Mouse (Mus musculus): ENCODE results near the gene Pim1. TPM values are rescaled to one million over a fixed set of nuclear protein-coding genes. Genes with fewer than 3 reads are reported as not detected.

Gene Pim1
- polyA plus RNA-seq, 1 experiment: 76.6 TPM

- Histone ChIP-seq H3K9me3 (ENCODE audit: control insufficient read depth, low read length) (peaks cover 2% of the 10 kb centered on the region), H3K4me3 (replicated peaks) (no peak overlapping the region), H3K36me3 (ENCODE audit: control insufficient read depth) (no peaks in the 10 kb centered on the region), H3K27me3 (ENCODE audit: control insufficient read depth) (peaks cover 33% of the 10 kb centered on the region), H3K4me1 (ENCODE audit: control insufficient read depth) (peaks cover 39% of the 10 kb centered on the region)
- TF ChIP-seq TAL1 (IDR thresholded peaks at IDR 0.05; ENCODE audit: low read length) (no peak), GATA1 (IDR thresholded peaks at IDR 0.05; ENCODE audit: low read length) (no peak)
These were observed 14.1 kb upstream of the Pim1 start for GRCm38 (mm10) chr17:29476461-29476860.

GRCm38 (mm10) chr17:29477357-29477756 lies 13.2 kb upstream of the Pim1 start:
- no peaks in the 10 kb centered on the region; the same call in 1 of the 2 replicates for H3K36me3 ChIP-seq (ENCODE audit: control insufficient read depth)
- peaks cover 2% of the 10 kb centered on the region for H3K9me3 ChIP-seq (ENCODE audit: control insufficient read depth, low read length)
- TF ChIP-seq TAL1 (IDR thresholded peaks at IDR 0.05; ENCODE audit: low read length) (no peak), GATA1 (IDR thresholded peaks at IDR 0.05; ENCODE audit: low read length) (no peak)
- H3K4me1 ChIP-seq (ENCODE audit: control insufficient read depth): peaks cover 42% of the 10 kb centered on the region
- peaks cover 25% of the 10 kb centered on the region for H3K27me3 ChIP-seq (ENCODE audit: control insufficient read depth)
- H3K4me3 ChIP-seq (replicated peaks): no peak overlapping the region

- TF ChIP-seq TAL1 (IDR thresholded peaks at IDR 0.05; ENCODE audit: low read length) (no peak), GATA1 (IDR thresholded peaks at IDR 0.05; ENCODE audit: low read length) (no peak)
- peaks cover 47% of the 10 kb centered on the region for H3K4me1 ChIP-seq (ENCODE audit: control insufficient read depth)
- no peak overlapping the region for H3K4me3 ChIP-seq (replicated peaks)
- peaks cover 12% of the 10 kb centered on the region for H3K9me3 ChIP-seq (ENCODE audit: control insufficient read depth, low read length)
- H3K36me3 ChIP-seq (ENCODE audit: control insufficient read depth): no peaks in the 10 kb centered on the region; the same call in 1 of the 2 replicates
- H3K27me3 ChIP-seq (ENCODE audit: control insufficient read depth): peaks cover 18% of the 10 kb centered on the region
These were observed 12.3 kb upstream of the Pim1 start for GRCm38 (mm10) chr17:29478271-29478670.

GRCm38 (mm10) chr17:29480256-29480655 lies 10.3 kb upstream of the Pim1 start:
- Histone ChIP-seq H3K4me3 (replicated peaks) (no peak overlapping the region), H3K36me3 (ENCODE audit: control insufficient read depth) (no peaks in the 10 kb centered on the region; the same call in 1 of the 2 replicates), H3K27me3 (ENCODE audit: control insufficient read depth) (peaks cover 10% of the 10 kb centered on the region), H3K9me3 (ENCODE audit: control insufficient read depth, low read length) (peaks cover 15% of the 10 kb centered on the region), H3K4me1 (ENCODE audit: control insufficient read depth) (peaks cover 59% of the 10 kb centered on the region)
- TF ChIP-seq TAL1 (IDR thresholded peaks at IDR 0.05; ENCODE audit: low read length): no peak
- no peak for TF ChIP-seq GATA1 (IDR thresholded peaks at IDR 0.05; ENCODE audit: low read length)

- peaks cover 15% of the 10 kb centered on the region for H3K9me3 ChIP-seq (ENCODE audit: control insufficient read depth, low read length)
- TF ChIP-seq TAL1 (IDR thresholded peaks at IDR 0.05; ENCODE audit: low read length) (no peak), GATA1 (IDR thresholded peaks at IDR 0.05; ENCODE audit: low read length) (no peak)
- no peak overlapping the region for H3K4me3 ChIP-seq (replicated peaks)
- peaks cover 2% of the 10 kb centered on the region for H3K27me3 ChIP-seq (ENCODE audit: control insufficient read depth)
- H3K36me3 ChIP-seq (ENCODE audit: control insufficient read depth): peaks cover under 1% of the 10 kb centered on the region; the same call in 1 of the 2 replicates
- H3K4me1 ChIP-seq (ENCODE audit: control insufficient read depth): peaks cover 77% of the 10 kb centered on the region
These were observed 7.9 kb upstream of the Pim1 start for GRCm38 (mm10) chr17:29482632-29483031.

- TF ChIP-seq TAL1 (IDR thresholded peaks at IDR 0.05; ENCODE audit: low read length) (no peak), GATA1 (IDR thresholded peaks at IDR 0.05; ENCODE audit: low read length) (no peak)
- Histone ChIP-seq H3K4me3 (replicated peaks) (no peak overlapping the region), H3K27me3 (ENCODE audit: control insufficient read depth) (no peaks in the 10 kb centered on the region; the same call in none of the 2 replicates), H3K4me1 (ENCODE audit: control insufficient read depth) (peaks cover 75% of the 10 kb centered on the region), H3K9me3 (ENCODE audit: control insufficient read depth, low read length) (peaks cover 15% of the 10 kb centered on the region), H3K36me3 (ENCODE audit: control insufficient read depth) (peaks cover 2% of the 10 kb centered on the region; the same call in 1 of the 2 replicates)
These were observed 7.3 kb upstream of the Pim1 start for GRCm38 (mm10) chr17:29483282-29483681.

GRCm38 (mm10) chr17:29484431-29484830 lies 6.1 kb upstream of the Pim1 start:
- H3K4me1 ChIP-seq (ENCODE audit: control insufficient read depth): peaks cover 80% of the 10 kb centered on the region
- H3K4me3 ChIP-seq (replicated peaks): no peak overlapping the region
- peaks cover 4% of the 10 kb centered on the region; the same call in 1 of the 2 replicates for H3K36me3 ChIP-seq (ENCODE audit: control insufficient read depth)
- no peak for TF ChIP-seq GATA1 (IDR thresholded peaks at IDR 0.05; ENCODE audit: low read length)
- no peak for TF ChIP-seq TAL1 (IDR thresholded peaks at IDR 0.05; ENCODE audit: low read length)
- no peaks in the 10 kb centered on the region; the same call in none of the 2 replicates for H3K27me3 ChIP-seq (ENCODE audit: control insufficient read depth)
- peaks cover 15% of the 10 kb centered on the region for H3K9me3 ChIP-seq (ENCODE audit: control insufficient read depth, low read length)

- H3K36me3 ChIP-seq (ENCODE audit: control insufficient read depth): peaks cover 4% of the 10 kb centered on the region
- no peaks in the 10 kb centered on the region; the same call in none of the 2 replicates for H3K27me3 ChIP-seq (ENCODE audit: control insufficient read depth)
- TF ChIP-seq TAL1 (IDR thresholded peaks at IDR 0.05; ENCODE audit: low read length) (no peak), GATA1 (IDR thresholded peaks at IDR 0.05; ENCODE audit: low read length) (no peak)
- H3K9me3 ChIP-seq (ENCODE audit: control insufficient read depth, low read length): peaks cover 15% of the 10 kb centered on the region
- H3K4me3 ChIP-seq (replicated peaks): no peak overlapping the region
- peaks cover 74% of the 10 kb centered on the region for H3K4me1 ChIP-seq (ENCODE audit: control insufficient read depth)
These were observed 5.0 kb upstream of the Pim1 start for GRCm38 (mm10) chr17:29485336-29486233.

GRCm38 (mm10) chr17:29488257-29488977 lies 2.1 kb upstream of the Pim1 start:
- Histone ChIP-seq H3K9me3 (ENCODE audit: control insufficient read depth, low read length) (peaks cover 4% of the 10 kb centered on the region), H3K36me3 (ENCODE audit: control insufficient read depth) (peaks cover 32% of the 10 kb centered on the region), H3K4me3 (replicated peaks) (peak overlapping the region; percentile 79), H3K27me3 (ENCODE audit: control insufficient read depth) (no peaks in the 10 kb centered on the region; the same call in 1 of the 2 replicates), H3K4me1 (ENCODE audit: control insufficient read depth) (peaks cover 61% of the 10 kb centered on the region)
- TF ChIP-seq TAL1 (IDR thresholded peaks at IDR 0.05; ENCODE audit: low read length) (no peak), GATA1 (IDR thresholded peaks at IDR 0.05; ENCODE audit: low read length) (no peak)

Data from erythroblast, embryonic 14.5 days (primary cell).